Mouse (Mus musculus) olfactory bulb, adult 2 months (tissue): ENCODE measurements at regions not wholly inside any gene's neighbourhood (a gene's known extent, or its start where the extent isn't known, plus 50 kb on each side); places are given as distances from the start of the nearest gene placed in this dataset.

Experiments
- CTCF ChIP-seq: fragments of 200-500 bp; IDR thresholded peaks from 2 replicates; pipeline ENCODE4 v1.5.1; 2012; ENCODE audit warnings: low read depth, mild to moderate bottlenecking, low read length, moderate library complexity; ENCODE audit not compliant: insufficient read depth
- POLR2A ChIP-seq: fragments of 200-500 bp; IDR thresholded peaks from 2 replicates; pipeline ENCODE4 v1.6.1; 2012; ENCODE audit warnings: mild to moderate bottlenecking, low read depth, low read length, moderate library complexity; ENCODE audit not compliant: insufficient read depth

- no peak for TF ChIP-seq CTCF
- no peak for TF ChIP-seq POLR2A
Observed at GRCm38 (mm10) chr3:131016104-131016503, 94.2 kb upstream of the Lef1 start.
